Mouse (Mus musculus) liver, postnatal 0 days (tissue): ENCODE measurements around the gene Rhd.

Experiments used
- CTCF ChIP-seq: sonication (generic); IDR thresholded peaks from 2 replicates; pipeline ENCODE4 v1.5.1; 2016; ENCODE audit warnings: antibody characterized with exemption, low read depth
- EP300 ChIP-seq: IDR thresholded peaks from 2 replicates; pipeline ENCODE4 v1.6.1; 2016; ENCODE audit warnings: antibody characterized with exemption, low read depth, mild to moderate bottlenecking

GRCm38 (mm10) chr4:134826348-134826747, 38.0 kb upstream of the Rhd start:
- no peak for TF ChIP-seq CTCF
- no peak for TF ChIP-seq EP300
